Mouse (Mus musculus): ENCODE measurements around the gene Rsph3b.
"Not testable (repeated sequence)": the region's sequence is repeated elsewhere in the genome, so short reads cannot be mapped to it uniquely, and the experiment has no call there.

Gene Rsph3b

GRCm38 (mm10) chr17:6947984-6948768, at the start of gene Rsph3b:
TSS of gene Rsph3b (minus strand) at chr17:6948682.
- ATAC-seq (ENCODE audit: insufficient number of reproducible peaks, low FRiP score, low TSS enrichment): peak; percentile 86

- ATAC-seq (ENCODE audit: insufficient number of reproducible peaks, low FRiP score, low TSS enrichment): peak; percentile 82
These were observed 49.5 kb upstream of the Rsph3b start for GRCm38 (mm10) chr17:6997778-6998490.

- not testable (repeated sequence) for ATAC-seq (ENCODE audit: insufficient number of reproducible peaks, low FRiP score, low TSS enrichment)
These were observed 48.3 kb upstream of the Rsph3b start for GRCm38 (mm10) chr17:6996826-6997225.

- ATAC-seq (ENCODE audit: insufficient number of reproducible peaks, low FRiP score, low TSS enrichment): peak; percentile 32; the same call in 1 of the 2 replicates
These were observed 47.0 kb upstream of the Rsph3b start for GRCm38 (mm10) chr17:6995504-6995903.

- ATAC-seq (ENCODE audit: insufficient number of reproducible peaks, low FRiP score, low TSS enrichment): not testable (repeated sequence)
These were observed 37.6 kb upstream of the Rsph3b start for GRCm38 (mm10) chr17:6986118-6986517.

GRCm38 (mm10) chr17:6980144-6980543, 31.7 kb upstream of the Rsph3b start:
- not testable (repeated sequence) for ATAC-seq (ENCODE audit: insufficient number of reproducible peaks, low FRiP score, low TSS enrichment)

- not testable (repeated sequence) for ATAC-seq (ENCODE audit: insufficient number of reproducible peaks, low FRiP score, low TSS enrichment)
These were observed 30.9 kb upstream of the Rsph3b start for GRCm38 (mm10) chr17:6979380-6979779.

GRCm38 (mm10) chr17:6978287-6979248, 30.1 kb upstream of the Rsph3b start, which contains the start of gene Gm49721:
TSS of gene Gm49721 (plus strand) at chr17:6978904.
- peak; percentile 83 for ATAC-seq (ENCODE audit: insufficient number of reproducible peaks, low FRiP score, low TSS enrichment)

GRCm38 (mm10) chr17:6974985-6975384, 26.5 kb upstream of the Rsph3b start:
- not testable (repeated sequence) for ATAC-seq (ENCODE audit: insufficient number of reproducible peaks, low FRiP score, low TSS enrichment)

- ATAC-seq (ENCODE audit: insufficient number of reproducible peaks, low FRiP score, low TSS enrichment): not testable (repeated sequence)
These were observed 24.4 kb upstream of the Rsph3b start for GRCm38 (mm10) chr17:6972836-6973396.

GRCm38 (mm10) chr17:6971238-6971637, 22.8 kb upstream of the Rsph3b start:
- ATAC-seq (ENCODE audit: insufficient number of reproducible peaks, low FRiP score, low TSS enrichment): not testable (repeated sequence)

GRCm38 (mm10) chr17:6970334-6970733, 21.9 kb upstream of the Rsph3b start, which contains the start of gene Rnaset2b:
TSS of gene Rnaset2b (plus strand) at chr17:6970634.
- ATAC-seq (ENCODE audit: insufficient number of reproducible peaks, low FRiP score, low TSS enrichment): not testable (repeated sequence)

- ATAC-seq (ENCODE audit: insufficient number of reproducible peaks, low FRiP score, low TSS enrichment): not testable (repeated sequence)
These were observed 19.2 kb upstream of the Rsph3b start for GRCm38 (mm10) chr17:6967673-6968072.

GRCm38 (mm10) chr17:6965364-6965763, 16.9 kb upstream of the Rsph3b start:
- not testable (repeated sequence) for ATAC-seq (ENCODE audit: insufficient number of reproducible peaks, low FRiP score, low TSS enrichment)

- ATAC-seq (ENCODE audit: insufficient number of reproducible peaks, low FRiP score, low TSS enrichment): not testable (repeated sequence)
These were observed 14.5 kb upstream of the Rsph3b start for GRCm38 (mm10) chr17:6962936-6963335.

GRCm38 (mm10) chr17:6962339-6962738, 13.9 kb upstream of the Rsph3b start:
- not testable (repeated sequence) for ATAC-seq (ENCODE audit: insufficient number of reproducible peaks, low FRiP score, low TSS enrichment)

GRCm38 (mm10) chr17:6961181-6962000, 12.9 kb upstream of the Rsph3b start:
- ATAC-seq (ENCODE audit: insufficient number of reproducible peaks, low FRiP score, low TSS enrichment): peak; percentile 89

GRCm38 (mm10) chr17:6960776-6961175, 12.3 kb upstream of the Rsph3b start, which contains the start of gene Tagap1:
TSS of gene Tagap1 (minus strand) at chr17:6961156.
- ATAC-seq (ENCODE audit: insufficient number of reproducible peaks, low FRiP score, low TSS enrichment): not testable (repeated sequence)

- not testable (repeated sequence) for ATAC-seq (ENCODE audit: insufficient number of reproducible peaks, low FRiP score, low TSS enrichment)
These were observed 11.9 kb upstream of the Rsph3b start for GRCm38 (mm10) chr17:6960349-6960748.
